ENCODE assay signal across 8 mouse cellular contexts in genomic region chr4:108387106-108387505, GRCm38 (mm10). TPM values are rescaled to one million over a fixed set of nuclear protein-coding genes. Genes with fewer than 3 reads are reported as not detected.
A peak's percentile ranks its signal among the peaks of the same experiment; 100 is the strongest.
DNase-seq lines count a peak whose midpoint lies in the region; ATAC-seq and TF ChIP-seq lines count a peak whose summit lies in the region.

No protein-coding gene starts in this region.

- peak overlapping the region; percentile 44 for H3K4me3 ChIP-seq in kidney, embryonic 16.5 days (ENCODE audit: low read length)
- no peak overlapping the region for H3K4me3 ChIP-seq in kidney, adult 2 months (ENCODE audit: insufficient read depth, low read depth, low read length)
- H3K4me3 ChIP-seq in embryonic facial prominence, embryonic 11.5 days (ENCODE audit: low read depth, low read length): peak overlapping the region; percentile 11; the same call in 1 of the 2 replicates
- peak overlapping the region; percentile 31; the same call in 1 of the 2 replicates for H3K4me3 ChIP-seq in hindbrain, embryonic 13.5 days
- H3K4me3 ChIP-seq in midbrain, embryonic 15.5 days: peak overlapping the region; percentile 31; the same call in 1 of the 2 replicates

- peak overlapping the region; percentile 67 for H3K4me2 ChIP-seq in kidney, embryonic 16.5 days (replicated peaks; ENCODE audit: low read depth, low read length)
- H3K4me2 ChIP-seq in embryonic facial prominence, embryonic 11.5 days (ENCODE audit: low read depth, low read length): no peak overlapping the region; the same call in 1 of the 2 replicates
- H3K4me2 ChIP-seq in hindbrain, embryonic 13.5 days: peak overlapping the region; percentile 59
- H3K4me2 ChIP-seq in midbrain, embryonic 15.5 days: peak overlapping the region; percentile 48

- H3K36me3 ChIP-seq in kidney, embryonic 16.5 days (ENCODE audit: insufficient read depth, low read length): no peaks in the 10 kb centered on the region
- H3K36me3 ChIP-seq in kidney, adult 2 months (ENCODE audit: control insufficient read depth, insufficient read depth, low read length): no peaks in the 10 kb centered on the region
- no peaks in the 10 kb centered on the region for H3K36me3 ChIP-seq in embryonic facial prominence, embryonic 11.5 days (replicated peaks; ENCODE audit: control insufficient read depth, insufficient read depth, low read depth, low read length)
- H3K36me3 ChIP-seq in hindbrain, embryonic 13.5 days: no peaks in the 10 kb centered on the region
- no peaks in the 10 kb centered on the region for H3K36me3 ChIP-seq in midbrain, embryonic 15.5 days (replicated peaks)

- no peak for TF ChIP-seq POLR2A in kidney, adult 2 months (IDR thresholded peaks at IDR 0.05; ENCODE audit: low read depth, low read length)

- peaks cover 20% of the 10 kb centered on the region for H3K27me3 ChIP-seq in kidney, embryonic 16.5 days (ENCODE audit: insufficient read depth, low read length)
- no peaks in the 10 kb centered on the region for H3K27me3 ChIP-seq in kidney, adult 2 months (replicated peaks; ENCODE audit: control insufficient read depth, insufficient read depth, low read length)
- no peaks in the 10 kb centered on the region; the same call in 1 of the 2 replicates for H3K27me3 ChIP-seq in embryonic facial prominence, embryonic 11.5 days (ENCODE audit: control insufficient read depth, insufficient read depth, low read length)
- peaks cover 32% of the 10 kb centered on the region for H3K27me3 ChIP-seq in hindbrain, embryonic 13.5 days
- 0 out of 2 replicates have a peak, but pooled peaks cover 4% of the 10 kb centered on the region for H3K27me3 ChIP-seq in midbrain, embryonic 15.5 days (replicated peaks)

- peak overlapping the region; percentile 82 for H3K27ac ChIP-seq in kidney, embryonic 16.5 days (ENCODE audit: low read length)
- H3K27ac ChIP-seq in kidney, adult 2 months (ENCODE audit: insufficient read depth, low read depth, low read length): no peak overlapping the region
- H3K27ac ChIP-seq in embryonic facial prominence, embryonic 11.5 days (replicated peaks; ENCODE audit: low read depth, low read length): peak overlapping the region; percentile 69
- H3K27ac ChIP-seq in hindbrain, embryonic 13.5 days: peak overlapping the region; percentile 67
- peak overlapping the region; percentile 74 for H3K27ac ChIP-seq in midbrain, embryonic 15.5 days

- peak overlapping the region; percentile 72 for H3K9ac ChIP-seq in kidney, embryonic 16.5 days (replicated peaks; ENCODE audit: low read length)
- peak overlapping the region; percentile 65 for H3K9ac ChIP-seq in embryonic facial prominence, embryonic 11.5 days (replicated peaks; ENCODE audit: low read length)
- no peak overlapping the region; the same call in 1 of the 2 replicates for H3K9ac ChIP-seq in hindbrain, embryonic 13.5 days
- H3K9ac ChIP-seq in midbrain, embryonic 15.5 days: no peak overlapping the region

- ATAC-seq in kidney, embryonic 16.5 days (ENCODE audit: low FRiP score, low TSS enrichment): no peak; the same call in 1 of the 2 replicates
- peak; percentile 44; the same call in 1 of the 2 replicates for ATAC-seq in embryonic facial prominence, embryonic 11.5 days (replicated peaks; ENCODE audit: insufficient number of reproducible peaks, low FRiP score, low TSS enrichment, low read depth)
- ATAC-seq in hindbrain, embryonic 13.5 days (ENCODE audit: low FRiP score): 0 out of 2 replicates have a peak, but pooled peaks have one; percentile 13
- ATAC-seq in midbrain, embryonic 15.5 days (replicated peaks): no peak; the same call in 1 of the 2 replicates

- no peaks in the 10 kb centered on the region for H3K9me3 ChIP-seq in kidney, embryonic 16.5 days (ENCODE audit: low read length)
- no peaks in the 10 kb centered on the region for H3K9me3 ChIP-seq in embryonic facial prominence, embryonic 11.5 days (replicated peaks; ENCODE audit: control insufficient read depth, low read length)
- no peaks in the 10 kb centered on the region for H3K9me3 ChIP-seq in hindbrain, embryonic 13.5 days
- H3K9me3 ChIP-seq in midbrain, embryonic 15.5 days: no peaks in the 10 kb centered on the region

- no peak for TF ChIP-seq CTCF in kidney, adult 2 months (conservative IDR thresholded peaks at IDR 0.05; ENCODE audit: insufficient read depth, insufficient read length, low read depth, low read length)

- 27% methylated on average over 4 of the region's 4 CpGs for WGBS in kidney, embryonic 16.5 days
- WGBS in kidney, adult 2 months: 45% methylated on average over 4 of the region's 4 CpGs
- WGBS in embryonic facial prominence, embryonic 11.5 days: 25% methylated on average over 4 of the region's 4 CpGs
- 41% methylated on average over 4 of the region's 4 CpGs for WGBS in hindbrain, embryonic 13.5 days
- WGBS in midbrain, embryonic 15.5 days: 41% methylated on average over 4 of the region's 4 CpGs

- peaks cover 11% of the 10 kb centered on the region; the same call in 1 of the 2 replicates for H3K4me1 ChIP-seq in kidney, embryonic 16.5 days (ENCODE audit: insufficient read depth, low read length)
- H3K4me1 ChIP-seq in kidney, adult 2 months (ENCODE audit: control insufficient read depth, insufficient read depth, low read length): 0 out of 2 replicates have a peak, but pooled peaks cover 4% of the 10 kb centered on the region
- H3K4me1 ChIP-seq in embryonic facial prominence, embryonic 11.5 days (ENCODE audit: control insufficient read depth, insufficient read depth, low read length): peaks cover 6% of the 10 kb centered on the region; the same call in 1 of the 2 replicates
- H3K4me1 ChIP-seq in hindbrain, embryonic 13.5 days (replicated peaks): peaks cover 26% of the 10 kb centered on the region
- H3K4me1 ChIP-seq in midbrain, embryonic 15.5 days: peaks cover 24% of the 10 kb centered on the region

- no peak for DNase-seq in kidney, adult 2 months
- DNase-seq in embryonic facial prominence, embryonic 11.5 days (ENCODE audit: low spot score): peak; percentile 45
- no peak for DNase-seq in right cerebral cortex, postnatal 36 days (ENCODE audit: low spot score in 2 of 2)
- DNase-seq in thymus, postnatal 36 days: no peak
- no peak for DNase-seq in left cerebral cortex, adult 8-10 months (ENCODE audit: low spot score in 2 of 2)

RNA-seq across cellular contexts. Expression of gene Shisal2a, which starts 4.0 kb away (rescaled TPM):
- polyA plus RNA-seq in kidney, embryonic 16.5 days (2015; fragmentation: Nextera tagmentation; extraction: Ambion mirVana): 0.29 and 1.1 TPM in 2 replicates
- 0.25 TPM in 1 of 2 replicates, not detected in the other for polyA plus RNA-seq in kidney, adult 2 months (2012; rRNA removed)
- polyA plus RNA-seq in embryonic facial prominence, embryonic 11.5 days (2014; fragmentation: Nextera tagmentation; extraction: Ambion mirVana): 8.5 and 10.2 TPM in 2 replicates
- 4.9 and 5.3 TPM in 2 replicates for polyA plus RNA-seq in hindbrain, embryonic 13.5 days (2015; fragmentation: Nextera tagmentation; extraction: Ambion mirVana)
- 6.4 TPM in 2 replicates for polyA plus RNA-seq in midbrain, embryonic 15.5 days (2015; fragmentation: Nextera tagmentation; extraction: Ambion mirVana)
- not detected for total RNA-seq in left cerebral cortex, adult 8-10 months (2022)

RNA-seq across cellular contexts. Expression of gene Gpx7, which starts 19.7 kb away (rescaled TPM):
- polyA plus RNA-seq in kidney, embryonic 16.5 days (2015; fragmentation: Nextera tagmentation; extraction: Ambion mirVana): 65.2 and 65.4 TPM in 2 replicates
- polyA plus RNA-seq in kidney, adult 2 months (2012; rRNA removed): 6.2 and 7.5 TPM in 2 replicates
- polyA plus RNA-seq in embryonic facial prominence, embryonic 11.5 days (2014; fragmentation: Nextera tagmentation; extraction: Ambion mirVana): 44.9 and 46.4 TPM in 2 replicates
- 34.1 and 35.8 TPM in 2 replicates for polyA plus RNA-seq in hindbrain, embryonic 13.5 days (2015; fragmentation: Nextera tagmentation; extraction: Ambion mirVana)
- polyA plus RNA-seq in midbrain, embryonic 15.5 days (2015; fragmentation: Nextera tagmentation; extraction: Ambion mirVana): 25.1 and 29.1 TPM in 2 replicates
- total RNA-seq in left cerebral cortex, adult 8-10 months (2022): 1 to 10 TPM; 3.7 to 5.1 (median 4.5) TPM

RNA-seq across cellular contexts. Expression of gene Coa7, which starts 59.2 kb away (rescaled TPM):
- polyA plus RNA-seq in kidney, embryonic 16.5 days (2015; fragmentation: Nextera tagmentation; extraction: Ambion mirVana): 52.9 and 54.1 TPM in 2 replicates
- 15.7 and 21.2 TPM in 2 replicates for polyA plus RNA-seq in kidney, adult 2 months (2012; rRNA removed)
- polyA plus RNA-seq in embryonic facial prominence, embryonic 11.5 days (2014; fragmentation: Nextera tagmentation; extraction: Ambion mirVana): 53.7 and 57.0 TPM in 2 replicates
- polyA plus RNA-seq in hindbrain, embryonic 13.5 days (2015; fragmentation: Nextera tagmentation; extraction: Ambion mirVana): 49.9 and 50.0 TPM in 2 replicates
- polyA plus RNA-seq in midbrain, embryonic 15.5 days (2015; fragmentation: Nextera tagmentation; extraction: Ambion mirVana): 51.1 and 51.4 TPM in 2 replicates
- 10 to 100 TPM; 25.7 to 32.0 (median 29.2) TPM for total RNA-seq in left cerebral cortex, adult 8-10 months (2022)

Comparison
In these comparisons a context has a peak if more than half of its experiments do, and no peak if none do; other contexts are left out.
1. ATAC-seq: peak in embryonic facial prominence, embryonic 11.5 days (single experiment) and hindbrain, embryonic 13.5 days (single experiment); none in kidney, embryonic 16.5 days (single experiment) and midbrain, embryonic 15.5 days (single experiment).
2. H3K9ac ChIP-seq: peak in kidney, embryonic 16.5 days (single experiment) and embryonic facial prominence, embryonic 11.5 days (single experiment); none in hindbrain, embryonic 13.5 days (single experiment) and midbrain, embryonic 15.5 days (single experiment).